Mouse (Mus musculus) heart, embryonic 12.5 days (tissue): Measurements from ENCODE around the gene Crisp4. TPM values are rescaled to one million over a fixed set of nuclear protein-coding genes. Genes with fewer than 3 reads are reported as not detected.

Source experiments
- ATAC-seq: fragments of 200-750 bp; cut with Nextera tagmentation; 2 replicates; pipeline ENCODE4 v1.8.0; 2017; ENCODE audit warnings: moderate TSS enrichment, moderate library complexity; ENCODE audit not compliant: insufficient number of reproducible peaks, low FRiP score
- H3K27ac ChIP-seq: fragments of 300-500 bp; sonication (generic); 2 replicates; pipeline ENCODE4 v1.5.1; 2016; ENCODE audit warnings: mild to moderate bottlenecking, moderate library complexity; ENCODE audit not compliant: poor library complexity, severe bottlenecking
- H3K27me3 ChIP-seq: fragments of 300-500 bp; sonication (generic); replicated peaks from 2 replicates; pipeline ENCODE4 v1.6.1; 2016; ENCODE audit warnings: mild to moderate bottlenecking, moderate library complexity
- H3K36me3 ChIP-seq: fragments of 300-500 bp; sonication (generic); 2 replicates; pipeline ENCODE4 v1.6.1; 2016; ENCODE audit warnings: mild to moderate bottlenecking, moderate library complexity
- H3K4me1 ChIP-seq: fragments of 300-500 bp; sonication (generic); replicated peaks from 2 replicates; pipeline ENCODE4 v1.6.1; 2016; ENCODE audit warnings: mild to moderate bottlenecking
- H3K4me2 ChIP-seq: fragments of 300-500 bp; sonication (generic); 2 replicates; pipeline ENCODE4 v1.6.1; 2016; ENCODE audit warnings: mild to moderate bottlenecking, moderate library complexity
- H3K4me3 ChIP-seq: fragments of 300-500 bp; sonication (generic); 2 replicates; pipeline ENCODE4 v1.5.1; 2016; ENCODE audit warnings: mild to moderate bottlenecking
- H3K9ac ChIP-seq: fragments of 300-500 bp; sonication (generic); 2 replicates; pipeline ENCODE4 v1.6.1; 2016; ENCODE audit warnings: mild to moderate bottlenecking, moderate library complexity
- H3K9me3 ChIP-seq: fragments of 300-500 bp; sonication (generic); replicated peaks from 2 replicates; pipeline ENCODE4 v1.6.1; 2016; ENCODE audit warnings: mild to moderate bottlenecking, moderate library complexity
- WGBS: fragments of 180-500 bp; shearing (Covaris S2); methylation state at CpG from one replicate; pipeline ENCODE4 v1.1.7; 2016; 5-methylcytosine and 5-hydroxymethylcytosine counted together
- polyA plus RNA-seq: library from polyadenylated mRNA; unstranded; fragments of >200 nt; fragmentation: Nextera tagmentation; extraction: Ambion mirVana; gene quantifications from 2 replicates; pipeline ENCODE4 v1.2.1, GENCODE M21; 2016

The Crisp4 gene
- polyA plus RNA-seq = not detected in 2 replicates

DNA sequence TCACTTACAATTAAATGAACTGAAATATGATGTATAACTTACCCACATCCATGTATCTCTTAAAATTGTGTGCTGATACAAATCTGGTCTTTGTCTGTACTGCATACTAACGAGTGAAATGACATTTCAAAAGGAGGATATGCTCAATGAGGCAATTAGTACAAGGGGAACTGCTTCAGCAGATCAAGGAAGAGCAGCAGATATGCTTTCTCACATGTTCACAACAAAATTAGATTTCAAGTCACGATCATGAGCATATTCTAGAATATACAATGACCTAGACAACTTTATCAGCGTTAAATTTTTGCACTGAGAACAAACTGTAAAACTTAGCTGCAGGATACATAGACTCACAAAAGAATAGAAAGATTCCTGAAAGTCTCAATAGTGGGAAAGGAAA is at the start of gene Crisp4:
Gene Crisp4, minus strand, starts transcription at position 101 of the 400 bp plus-strand sequence.
- Histone ChIP-seq H3K36me3 (no peaks in the 10 kb centered on the region), H3K9ac (no peak within 1 kb of the TSS), H3K4me3 (no peak within 1 kb of the TSS), H3K27me3 (no peaks in the 10 kb centered on the region), H3K4me1 (no peaks in the 10 kb centered on the region), H3K4me2 (no peak within 1 kb of the TSS), H3K27ac (no peak within 1 kb of the TSS), H3K9me3 (no peaks in the 10 kb centered on the region)
- no peak for ATAC-seq
- 62% methylated on average over 3 of the region's 3 CpGs for WGBS

DNA sequence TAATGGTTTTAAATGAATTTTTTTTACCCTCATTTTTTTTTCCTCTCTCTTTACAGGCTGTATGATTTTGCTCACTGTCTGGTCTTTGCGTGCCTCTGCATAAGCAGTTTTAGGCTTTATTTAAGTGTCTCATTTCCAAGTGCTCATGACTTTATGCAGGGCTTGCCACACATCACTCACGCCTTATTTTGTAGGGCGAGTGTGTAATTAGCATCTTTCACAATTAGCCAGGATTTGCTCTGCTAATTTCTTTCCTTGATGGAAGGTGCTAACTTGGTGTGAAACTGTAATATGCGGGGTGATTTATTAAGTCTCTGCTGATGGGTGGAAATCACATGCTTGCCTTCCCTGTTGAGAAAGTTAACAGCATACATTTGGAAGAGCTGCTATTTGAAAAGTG is 46.0 kb upstream of the Crisp4 start:
- no peaks in the 10 kb centered on the region for H3K27me3 ChIP-seq
- ATAC-seq = no peak
- no peaks in the 10 kb centered on the region for H3K4me1 ChIP-seq
- H3K4me2 ChIP-seq = no peak overlapping the region
- WGBS = 42% methylated on average over 4 of the region's 4 CpGs
- H3K4me3 ChIP-seq = no peak overlapping the region
- H3K27ac ChIP-seq = no peak overlapping the region
- H3K9me3 ChIP-seq = no peaks in the 10 kb centered on the region; the same call in 1 of the 2 replicates
- H3K36me3 ChIP-seq = no peaks in the 10 kb centered on the region
- no peak overlapping the region for H3K9ac ChIP-seq

DNA sequence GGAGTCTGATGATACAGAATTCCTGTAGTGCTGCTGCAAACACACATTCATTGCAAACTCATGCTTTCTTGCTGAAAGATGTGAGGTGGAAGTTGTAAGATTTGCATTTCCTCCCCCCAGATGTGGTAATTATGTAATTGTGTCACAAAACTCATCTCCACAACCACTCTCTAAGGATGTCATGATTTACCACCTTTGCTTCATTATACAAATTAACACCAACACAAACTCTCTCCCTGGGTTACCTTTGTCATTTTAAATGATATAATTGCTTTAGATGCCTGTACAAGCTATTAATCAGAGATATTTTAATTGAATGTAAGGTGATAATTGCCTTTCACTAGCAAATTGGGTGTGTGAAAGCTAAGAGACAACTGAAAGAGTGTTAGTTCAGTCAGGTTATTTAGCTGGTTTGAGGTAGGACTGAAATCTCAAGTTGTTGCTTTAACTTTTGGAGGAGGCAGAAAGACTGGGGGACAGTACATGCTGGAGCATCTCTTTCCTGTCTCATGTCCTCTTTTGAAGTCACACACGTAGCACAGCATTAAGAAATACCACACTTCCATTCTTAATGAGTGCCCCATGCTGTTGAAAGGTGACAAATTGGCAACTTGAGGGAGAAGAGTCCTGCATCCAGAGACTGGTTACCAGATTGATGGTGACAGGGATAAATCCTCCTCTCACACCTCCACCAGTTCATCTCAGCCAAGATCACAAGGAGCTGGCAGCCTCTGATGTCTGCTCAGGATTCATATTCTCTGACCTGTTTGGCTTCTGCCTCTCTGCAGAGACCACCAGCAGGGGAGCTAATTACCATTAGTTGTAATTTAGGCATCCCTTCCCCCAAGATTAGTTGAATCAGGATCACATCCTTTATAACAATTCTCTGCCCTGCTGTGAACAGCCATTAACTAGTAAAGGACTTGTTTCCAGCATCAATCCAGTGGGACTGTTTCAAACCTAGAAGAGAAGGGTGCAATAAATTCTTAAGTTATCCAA is 45.3 kb upstream of the Crisp4 start:
- Histone ChIP-seq H3K4me2 (no peak overlapping the region), H3K4me1 (no peaks in the 10 kb centered on the region), H3K36me3 (no peaks in the 10 kb centered on the region), H3K27me3 (no peaks in the 10 kb centered on the region), H3K27ac (no peak overlapping the region), H3K4me3 (no peak overlapping the region), H3K9ac (no peak overlapping the region), H3K9me3 (no peaks in the 10 kb centered on the region; the same call in 1 of the 2 replicates)
- 20% methylated on average over 1 of the region's 1 CpGs for WGBS
- ATAC-seq = no peak

DNA sequence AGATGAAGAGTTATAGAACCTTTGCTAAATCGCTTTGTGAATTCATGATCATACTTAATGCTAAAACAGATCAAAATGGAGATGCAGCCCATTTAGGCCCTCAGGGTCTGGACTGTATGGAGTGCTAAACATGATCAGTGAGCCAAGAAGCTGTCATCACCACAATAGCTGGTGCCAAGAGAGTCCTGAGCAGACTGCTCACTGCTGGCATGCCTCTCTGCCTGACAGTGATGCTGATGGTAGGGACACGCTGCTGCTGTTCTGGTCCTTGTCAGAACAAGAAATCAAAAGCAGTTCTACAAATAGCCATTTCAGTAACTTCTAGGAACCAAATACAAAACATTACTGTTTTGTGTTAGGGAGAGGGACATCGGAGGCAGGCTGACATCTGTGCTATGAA is 35.5 kb upstream of the Crisp4 start:
- Histone ChIP-seq H3K36me3 (no peaks in the 10 kb centered on the region), H3K4me2 (no peak overlapping the region), H3K9me3 (no peaks in the 10 kb centered on the region), H3K27me3 (no peaks in the 10 kb centered on the region), H3K9ac (no peak overlapping the region), H3K4me1 (no peaks in the 10 kb centered on the region), H3K27ac (no peak overlapping the region), H3K4me3 (no peak overlapping the region)
- peak; percentile 66 for ATAC-seq
- WGBS = 48% methylated on average over 3 of the region's 3 CpGs

DNA sequence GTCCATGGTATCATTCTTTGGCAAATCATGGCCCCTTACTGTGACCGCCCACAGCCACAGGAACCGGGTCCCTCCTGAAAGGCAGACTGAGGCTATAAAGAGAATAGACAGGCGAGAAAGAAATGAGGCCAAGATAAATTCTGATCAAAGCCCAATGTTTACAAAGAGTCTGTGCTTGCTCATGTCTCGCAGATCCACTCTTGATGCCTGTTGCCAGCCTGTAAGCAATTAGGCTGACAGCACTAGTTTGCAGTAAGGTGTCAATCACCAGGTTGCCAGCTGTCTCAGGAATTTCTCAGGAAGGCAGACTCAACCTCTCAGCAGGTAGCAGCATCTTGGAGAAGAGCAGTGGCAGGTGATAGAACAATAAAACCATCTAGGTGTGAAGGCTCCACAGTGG is 24.9 kb upstream of the Crisp4 start:
- Histone ChIP-seq H3K9ac (no peak overlapping the region), H3K4me3 (no peak overlapping the region), H3K27ac (no peak overlapping the region), H3K4me2 (no peak overlapping the region), H3K4me1 (no peaks in the 10 kb centered on the region), H3K9me3 (no peaks in the 10 kb centered on the region), H3K27me3 (no peaks in the 10 kb centered on the region), H3K36me3 (no peaks in the 10 kb centered on the region)
- 56% methylated on average over 4 of the region's 4 CpGs for WGBS
- ATAC-seq = no peak

- no peak overlapping the region for H3K9ac ChIP-seq
- H3K27me3 ChIP-seq = no peaks in the 10 kb centered on the region
Observed at GRCm38 (mm10) chr1:18168261-18168660, 22.6 kb upstream of the Crisp4 start.

DNA sequence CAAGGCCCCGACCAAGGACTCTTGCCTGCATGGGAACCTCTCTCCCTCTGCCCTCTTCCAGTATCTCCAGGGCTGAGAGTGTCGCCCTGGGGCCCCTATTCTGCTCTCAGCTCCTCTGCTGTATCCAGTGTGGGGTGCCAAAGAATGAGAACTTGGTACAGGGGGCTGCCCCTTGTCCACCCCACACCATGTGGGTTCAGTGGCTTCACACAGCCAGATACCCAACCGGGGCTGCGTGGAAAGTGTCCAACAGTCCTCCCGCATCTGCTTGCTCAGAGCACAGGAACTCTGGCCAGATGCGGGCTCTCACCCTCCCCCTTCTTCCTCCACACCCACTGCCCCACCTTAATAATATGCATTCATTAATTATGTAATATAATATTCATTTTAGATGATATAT is 13.4 kb upstream of the Crisp4 start:
- Histone ChIP-seq H3K36me3 (no peaks in the 10 kb centered on the region), H3K4me1 (no peaks in the 10 kb centered on the region), H3K9me3 (no peaks in the 10 kb centered on the region), H3K27ac (no peak overlapping the region), H3K4me2 (no peak overlapping the region), H3K4me3 (no peak overlapping the region), H3K9ac (no peak overlapping the region), H3K27me3 (no peaks in the 10 kb centered on the region)
- no peak for ATAC-seq
- 83% methylated on average over 6 of the region's 6 CpGs for WGBS

More at GRCm38 (mm10) chr1:18168261-18168660, 22.6 kb upstream of the Crisp4 start:
- Histone ChIP-seq H3K4me3 (no peak overlapping the region), H3K9me3 (no peaks in the 10 kb centered on the region), H3K4me2 (no peak overlapping the region), H3K4me1 (no peaks in the 10 kb centered on the region), H3K36me3 (no peaks in the 10 kb centered on the region), H3K27ac (no peak overlapping the region)
- ATAC-seq = no peak
- 72% methylated on average over 1 of the region's 1 CpGs for WGBS

GRCm38 (mm10) chr1:18148211-18148610 is 2.5 kb upstream of the Crisp4 start:
- no peaks in the 10 kb centered on the region for H3K27me3 ChIP-seq
- H3K9ac ChIP-seq = no peak overlapping the region
- H3K27ac ChIP-seq = no peak overlapping the region
- no peak overlapping the region for H3K4me2 ChIP-seq
- no peak overlapping the region for H3K4me3 ChIP-seq
- no peaks in the 10 kb centered on the region for H3K9me3 ChIP-seq
- H3K4me1 ChIP-seq = no peaks in the 10 kb centered on the region
- H3K36me3 ChIP-seq = no peaks in the 10 kb centered on the region
- ATAC-seq = no peak

GRCm38 (mm10) chr1:18131691-18132090 is 14.0 kb downstream of the Crisp4 start:
- no peaks in the 10 kb centered on the region for H3K4me1 ChIP-seq
- H3K36me3 ChIP-seq = no peaks in the 10 kb centered on the region
- no peak for ATAC-seq
- H3K4me3 ChIP-seq = no peak overlapping the region
- WGBS = 55% methylated on average over 4 of the region's 4 CpGs
- H3K27me3 ChIP-seq = no peaks in the 10 kb centered on the region
- no peak overlapping the region for H3K27ac ChIP-seq
- no peaks in the 10 kb centered on the region for H3K9me3 ChIP-seq
- no peak overlapping the region for H3K9ac ChIP-seq
- no peak overlapping the region for H3K4me2 ChIP-seq

GRCm38 (mm10) chr1:18129983-18130382 is 15.7 kb downstream of the Crisp4 start:
- WGBS = 63% methylated on average over 4 of the region's 4 CpGs
- no peak overlapping the region for H3K4me3 ChIP-seq
- no peak for ATAC-seq
- no peak overlapping the region for H3K9ac ChIP-seq
- no peaks in the 10 kb centered on the region for H3K27me3 ChIP-seq
- H3K27ac ChIP-seq = no peak overlapping the region
- H3K36me3 ChIP-seq = no peaks in the 10 kb centered on the region
- H3K4me2 ChIP-seq = no peak overlapping the region
- no peaks in the 10 kb centered on the region for H3K9me3 ChIP-seq
- H3K4me1 ChIP-seq = no peaks in the 10 kb centered on the region

DNA sequence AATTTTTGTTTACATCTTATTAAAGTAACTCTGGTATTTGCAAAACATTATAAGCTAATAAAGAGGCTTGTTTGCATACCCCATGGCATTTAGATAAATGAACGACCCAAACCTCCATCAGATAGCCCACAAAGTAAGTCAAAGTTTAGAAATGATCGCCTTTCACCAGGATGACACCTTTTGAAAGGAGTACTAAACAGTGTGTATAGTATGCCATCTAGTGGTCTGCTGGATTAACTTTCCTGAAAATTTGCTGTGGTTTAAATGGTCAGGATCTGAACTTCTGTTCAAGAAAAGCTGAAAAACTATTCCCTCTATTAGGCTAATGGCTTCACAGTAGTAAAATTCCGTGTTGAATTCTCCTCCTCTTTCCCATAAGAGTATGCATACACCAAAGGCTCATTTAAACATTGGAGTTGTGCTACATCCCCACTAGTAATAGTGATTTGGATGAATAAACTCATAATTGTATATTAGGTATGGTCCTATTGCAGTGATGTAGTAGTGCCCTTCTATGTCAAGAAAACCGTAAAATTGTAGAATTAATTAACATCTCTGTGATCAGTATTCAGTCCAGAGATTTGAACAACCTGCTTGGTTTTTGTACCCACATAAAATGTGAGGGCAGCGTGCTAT is 38.9 kb downstream of the Crisp4 start:
- no peak overlapping the region for H3K4me3 ChIP-seq
- 29% methylated on average over 5 of the region's 5 CpGs for WGBS
- H3K9ac ChIP-seq = no peak overlapping the region
- H3K27ac ChIP-seq = no peak overlapping the region
- no peak overlapping the region for H3K4me2 ChIP-seq
- no peak for ATAC-seq
- H3K27me3 ChIP-seq = no peaks in the 10 kb centered on the region
- H3K4me1 ChIP-seq = no peaks in the 10 kb centered on the region
- no peaks in the 10 kb centered on the region for H3K36me3 ChIP-seq
- H3K9me3 ChIP-seq = no peaks in the 10 kb centered on the region
